Mouse (Mus musculus) skeletal muscle tissue, adult 2 months (tissue): Measurements from ENCODE around the gene Loxl3.

Experiments used
- DNase-seq: peaks from one replicate; pipeline ENCODE4 v3.0.0-alpha.2; 2012; ENCODE audit warnings: low read depth, low spot score

The Loxl3 gene

GRCm38 (mm10) chr6:83086121-83087035, 52.4 kb downstream of the Loxl3 start, which contains the start of gene Lbx2:
TSS of gene Lbx2 (plus strand) at chr6:83086367.
- no peak for DNase-seq

DNA sequence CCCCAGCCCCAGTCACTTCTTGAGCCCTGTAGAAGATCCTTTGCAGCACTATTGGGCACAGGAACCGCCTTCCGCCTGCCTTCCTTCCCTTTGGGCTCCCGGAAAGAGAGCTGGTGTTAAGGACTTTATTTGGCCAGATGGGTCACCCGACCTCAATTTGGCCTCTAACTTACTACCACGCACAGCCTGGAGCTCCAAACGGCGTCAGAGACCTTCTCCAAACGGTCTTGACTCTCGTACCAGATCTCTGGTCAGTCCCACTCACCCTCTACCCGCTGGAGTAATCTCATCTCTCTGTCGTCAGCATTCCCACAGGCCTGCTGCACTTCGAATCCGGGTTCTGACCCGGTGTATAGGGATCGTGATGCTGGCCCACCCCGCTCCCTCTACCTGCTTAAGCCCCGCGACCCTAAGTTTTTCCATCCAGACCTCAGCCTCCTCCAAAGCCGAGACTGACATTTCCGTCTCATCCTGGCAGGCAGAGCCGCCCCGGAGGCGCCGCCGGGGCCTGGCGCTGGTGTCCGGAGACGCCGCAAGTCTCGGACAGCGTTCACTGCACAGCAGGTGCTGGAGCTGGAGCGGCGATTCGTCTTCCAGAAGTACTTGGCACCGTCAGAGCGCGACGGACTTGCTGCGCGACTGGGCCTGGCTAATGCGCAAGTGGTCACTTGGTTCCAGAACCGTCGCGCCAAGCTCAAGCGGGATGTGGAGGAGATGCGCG, 53.4 kb downstream of the Loxl3 start:
- peak; percentile 51 for DNase-seq

GRCm38 (mm10) chr6:83087926-83088260, 53.9 kb downstream of the Loxl3 start:
- no peak for DNase-seq

DNA sequence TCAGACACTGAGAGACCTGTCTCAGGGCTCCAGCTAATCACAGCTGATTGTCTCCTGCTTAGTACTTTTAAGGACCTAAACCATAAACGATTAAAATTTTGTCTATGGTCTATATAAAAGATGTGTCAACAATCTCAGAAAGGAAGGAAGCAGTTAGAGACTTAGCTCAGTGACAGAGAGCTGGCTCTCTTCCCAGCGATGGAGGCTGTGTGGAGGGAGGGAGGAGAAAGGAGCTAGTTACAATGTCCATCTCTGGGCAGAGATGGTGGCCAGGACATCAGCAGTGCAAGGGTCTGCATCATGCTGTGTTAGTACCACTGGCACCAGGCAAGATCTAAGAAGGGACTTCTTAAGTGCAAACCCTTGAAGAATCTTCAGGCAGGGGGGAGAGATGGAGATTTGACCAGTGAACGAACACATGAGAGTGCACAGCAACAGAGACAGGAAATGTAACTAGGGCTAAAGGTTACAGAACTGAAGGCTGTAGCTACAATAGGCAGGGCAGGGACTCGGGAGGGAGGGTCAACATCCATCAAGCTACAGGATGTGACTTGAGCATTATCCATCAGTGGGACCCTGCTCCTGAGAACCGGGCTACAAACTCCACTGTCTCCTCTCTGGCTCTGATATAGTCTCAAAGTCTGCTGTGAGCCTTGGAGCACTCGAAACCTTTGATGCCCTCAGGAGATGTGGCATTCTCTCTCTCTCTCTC, 58.6 kb downstream of the Loxl3 start:
- no peak for DNase-seq

DNA sequence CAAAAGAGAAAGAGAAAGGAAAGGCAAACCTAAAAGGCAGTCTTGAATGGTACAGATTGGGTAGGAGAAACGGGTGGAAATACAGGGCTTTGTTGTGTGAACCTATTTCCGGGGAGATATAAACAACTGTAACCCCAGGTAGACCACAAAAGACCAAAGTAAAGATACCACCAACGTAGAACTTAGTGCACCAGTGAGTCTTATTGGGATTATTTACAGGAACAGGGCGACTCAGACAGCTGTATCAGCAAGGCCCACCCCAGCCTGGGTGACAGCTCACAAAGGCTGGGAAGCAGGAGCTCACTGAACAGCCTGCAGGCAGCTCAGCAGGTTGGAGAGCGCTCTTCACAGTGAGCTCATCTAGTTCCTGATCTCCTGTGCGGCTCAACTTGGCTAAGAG, 62.0 kb downstream of the Loxl3 start:
- DNase-seq, result no peak

DNA sequence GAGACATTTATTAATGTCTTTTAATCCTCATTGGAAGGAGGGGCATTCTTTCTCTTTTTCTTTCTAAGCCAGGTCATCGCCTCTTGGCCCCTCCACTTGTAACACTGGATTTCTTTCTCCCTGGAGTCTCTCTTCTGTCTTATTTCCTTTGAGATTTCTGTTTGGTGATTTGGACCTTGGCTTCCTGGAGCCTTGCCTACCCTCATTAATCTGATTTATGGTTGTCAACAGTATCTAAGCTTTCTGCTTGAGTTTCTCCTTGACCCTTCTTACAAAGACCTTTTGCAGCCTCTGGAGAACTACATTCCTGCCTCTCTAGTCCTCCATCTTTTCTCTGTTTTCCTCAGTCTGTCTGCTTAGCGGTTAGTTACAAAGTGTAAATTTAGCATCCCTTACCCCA, 64.4 kb downstream of the Loxl3 start:
- DNase-seq, result no peak

- peak; percentile 89 for DNase-seq
Observed at GRCm38 (mm10) chr6:83101316-83101687, 67.3 kb downstream of the Loxl3 start, which contains the start of the genes Ccdc142 and Gm42688. TSS of gene Ccdc142 (plus strand) at chr6:83101601. TSS of gene Gm42688 (plus strand) at chr6:83101617.

- no peak for DNase-seq
Observed at GRCm38 (mm10) chr6:83101688-83102556, 67.9 kb downstream of the Loxl3 start.
